Mouse (Mus musculus) left cerebral cortex, postnatal 25 days (tissue): ENCODE data around the gene Nxpe5. TPM values are rescaled to one million over a fixed set of nuclear protein-coding genes. Genes with fewer than 3 reads are reported as not detected.
A peak's percentile ranks its signal among the peaks of the same experiment; 100 is the strongest.
"Not testable (repeated sequence)": the region's sequence is repeated elsewhere in the genome, so short reads cannot be mapped to it uniquely, and the experiment has no call there.

Experiments
- DNase-seq, 2 experiments: peaks; one replicate each; pipeline ENCODE4 v3.0.0; 2022; ENCODE audit warnings: low spot score in 2 of 2, mixed read lengths in 1 of 2
- intact Hi-C: fragments of 180-260 bp; cut with DNase I; formaldehyde crosslinking; loops from one replicate; pipeline ENCODE4 v1.15.1; 2025
- total RNA-seq, 2 experiments: library from RNA; stranded (reverse); gene quantifications; 2 replicates each; pipeline ENCODE4 v1.2.3; 2021

The Nxpe5 gene
- total RNA-seq, result under 1 TPM in 1 of 2 experiments, not detected in 1; 0.23 TPM

- intact Hi-C loops, result no loop called here
- no peak for DNase-seq
Measured at GRCm38 (mm10) chr5:138225700-138226099, at the start of gene Nxpe5. Nxpe5 (plus strand) TSS chr5:138225898.

- intact Hi-C loops, result loop anchor here (1.0 kb wide), 2 partner anchors 16 to 26 kb away; partner anchors contain the start of gene Cops6
- DNase-seq, result peak; percentile 80 to 91
Measured at GRCm38 (mm10) chr5:138186950-138187638, 38.6 kb upstream of the Nxpe5 start, which contains the start of the genes Taf6 and Cnpy4. Taf6 (minus strand) TSS chr5:138187451. Cnpy4 (plus strand) TSS chr5:138187485.

DNA sequence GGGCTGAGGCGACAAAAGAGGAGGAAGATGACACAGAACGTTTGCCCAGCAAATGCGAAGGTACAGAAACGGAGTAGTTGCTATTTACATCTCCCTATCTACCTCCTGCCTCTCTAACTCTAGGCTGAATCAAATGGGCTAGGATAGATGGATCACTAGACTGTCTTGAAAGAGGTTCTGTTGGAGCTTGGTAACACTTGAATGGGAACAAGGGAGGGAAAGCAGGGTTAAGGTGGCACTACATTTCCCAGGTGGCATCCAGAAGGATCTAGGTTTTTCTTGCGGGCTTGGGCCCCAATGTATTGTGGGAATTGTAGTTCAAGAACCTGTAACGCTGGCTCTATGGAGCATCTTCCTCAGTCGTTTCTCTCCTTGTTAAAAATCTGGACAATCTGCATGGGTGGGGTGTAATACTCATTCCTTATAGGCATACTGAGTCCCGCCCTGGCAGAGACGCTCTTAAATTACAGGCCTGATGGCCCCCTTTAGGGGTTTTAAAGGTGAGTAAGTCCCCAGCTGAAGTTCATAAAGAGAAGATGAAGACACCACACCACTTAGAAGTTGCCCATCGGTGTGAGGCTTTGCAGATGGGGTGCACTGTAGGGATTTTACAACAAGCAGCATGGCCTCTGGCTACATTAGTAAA lies 37.9 kb upstream of the Nxpe5 start:
- intact Hi-C loops, result loop anchor here (1.0 kb wide), 2 partner anchors 16 to 26 kb away; partner anchors contain the start of gene Cops6
- DNase-seq, result peak; percentile 83 to 94

- intact Hi-C loops, result no loop called here
- peak; percentile 85 to 89 for DNase-seq
Measured at GRCm38 (mm10) chr5:138193771-138194727, 31.6 kb upstream of the Nxpe5 start, which contains the start of gene Mblac1. Mblac1 (plus strand) TSS chr5:138194314.

DNA sequence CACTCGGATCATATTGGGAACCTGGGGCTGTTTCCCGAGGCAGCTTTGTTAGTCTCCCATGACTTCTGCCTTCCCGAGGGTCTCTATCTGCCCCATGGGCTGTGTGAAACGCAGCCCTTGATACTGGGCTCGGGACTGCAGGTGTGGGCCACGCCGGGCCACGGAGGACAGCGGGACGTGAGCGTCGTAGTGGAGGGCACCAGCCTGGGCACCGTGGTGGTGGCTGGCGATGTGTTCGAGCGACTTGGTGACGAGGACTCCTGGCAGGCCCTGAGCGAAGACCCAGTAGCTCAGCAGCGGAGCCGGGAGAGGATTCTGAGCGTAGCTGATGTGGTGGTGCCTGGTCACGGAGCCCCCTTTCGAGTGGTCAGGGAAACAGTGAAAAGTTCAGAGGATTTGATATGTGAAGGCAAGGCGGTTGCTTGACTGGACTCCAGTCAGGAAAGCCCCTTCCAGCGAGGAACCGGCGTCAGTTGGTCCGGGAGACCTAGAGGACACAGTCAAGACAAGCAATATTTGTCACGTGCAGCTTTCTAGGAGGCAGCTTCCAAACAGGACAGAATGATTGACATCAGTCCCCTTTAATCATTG lies 30.8 kb upstream of the Nxpe5 start:
- peak; percentile 30 to 42 for DNase-seq

DNA sequence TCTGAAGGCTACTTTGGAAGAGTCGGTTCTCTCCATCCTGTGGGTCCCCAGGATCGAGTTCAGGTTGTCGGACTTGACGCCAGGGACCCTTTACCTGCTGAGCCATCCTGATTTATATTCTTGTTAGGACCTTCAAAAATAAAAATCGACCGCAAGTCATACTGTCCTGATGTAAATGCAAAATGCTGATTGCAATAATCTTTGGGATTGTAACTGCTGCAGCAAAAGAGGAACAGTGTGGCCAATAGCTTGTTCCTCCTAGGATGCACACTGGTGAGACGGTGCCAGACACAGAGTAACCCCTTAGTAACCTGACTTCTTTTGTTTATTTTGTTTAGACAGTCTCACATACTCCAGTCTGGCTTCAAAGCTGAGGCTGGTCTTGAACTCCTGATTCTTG lies 30.2 kb upstream of the Nxpe5 start:
- intact Hi-C loops, result no loop called here
- no peak for DNase-seq

More for the DNA sequence above, 30.8 kb upstream of the Nxpe5 start:
- intact Hi-C loops, result no loop called here

- no peak for DNase-seq
Measured at GRCm38 (mm10) chr5:138199576-138199975, 26.1 kb upstream of the Nxpe5 start.

GRCm38 (mm10) chr5:138202086-138202485 lies 23.6 kb upstream of the Nxpe5 start:
- no peak for DNase-seq
- intact Hi-C loops, result no loop called here

More at GRCm38 (mm10) chr5:138199576-138199975, 26.1 kb upstream of the Nxpe5 start:
- intact Hi-C loops, result no loop called here

GRCm38 (mm10) chr5:138207253-138207652 lies 18.4 kb upstream of the Nxpe5 start:
- no peak for DNase-seq
- intact Hi-C loops, result no loop called here

DNA sequence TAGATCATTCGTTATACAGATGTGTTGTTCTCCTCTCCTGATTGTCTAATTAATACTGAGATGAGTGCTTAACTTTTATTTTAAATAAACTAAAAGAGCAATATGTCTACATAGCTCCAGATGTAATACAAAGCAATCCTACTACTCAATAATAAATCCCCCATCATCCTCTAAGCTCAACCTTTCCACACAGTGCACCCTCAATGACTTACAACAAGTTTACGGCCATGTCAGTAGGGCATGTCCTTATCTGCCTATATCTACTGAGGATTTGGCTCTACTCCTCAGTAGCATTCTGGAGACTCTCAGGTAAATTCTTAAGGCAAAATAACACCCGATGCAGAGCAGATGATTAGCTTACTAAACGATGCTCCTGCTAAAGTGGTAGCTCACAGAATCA lies 17.8 kb upstream of the Nxpe5 start:
- DNase-seq, result no peak
- intact Hi-C loops, result no loop called here

- intact Hi-C loops, DNase-seq: not testable (repeated sequence)
Measured at GRCm38 (mm10) chr5:138216632-138217031, 9.1 kb upstream of the Nxpe5 start.

- no peak for DNase-seq
- intact Hi-C loops, result loop anchor here (5.0 kb wide), 1 partner anchor 257 kb away; no protein-coding TSS in a partner anchor
Measured at GRCm38 (mm10) chr5:138219864-138220263, 5.8 kb upstream of the Nxpe5 start.

DNA sequence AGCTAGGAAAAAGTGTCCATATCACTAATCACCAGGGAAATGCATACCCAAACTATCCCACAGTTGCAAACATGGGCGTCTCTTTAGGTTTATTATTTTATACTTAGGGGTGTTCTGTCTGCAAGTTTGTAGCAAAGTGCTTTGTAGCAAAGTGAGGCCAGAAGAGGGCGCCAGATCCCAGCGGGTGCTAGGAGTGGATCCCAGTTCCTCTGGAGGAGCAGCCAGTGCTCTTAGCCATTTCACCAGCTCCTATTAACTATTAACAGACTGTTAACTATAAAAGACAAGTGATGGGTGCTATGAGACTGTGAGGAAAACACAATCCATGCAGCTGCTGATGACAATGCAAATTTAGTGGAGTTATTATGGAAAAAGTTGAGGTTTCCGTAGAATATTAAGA lies 3.6 kb upstream of the Nxpe5 start:
- intact Hi-C loops, result loop anchor here (5.0 kb wide), 1 partner anchor 255 kb away; no protein-coding TSS in a partner anchor
- DNase-seq, result peak; percentile 81 to 84

GRCm38 (mm10) chr5:138223287-138223686 lies 2.4 kb upstream of the Nxpe5 start:
- DNase-seq, result peak in 1 of 2 experiments; percentile 5
- intact Hi-C loops, result loop anchor here (5.0 kb wide), 1 partner anchor 254 kb away; no protein-coding TSS in a partner anchor

GRCm38 (mm10) chr5:138226491-138226890 lies 793 bp downstream of the Nxpe5 start:
- intact Hi-C loops, result no loop called here
- no peak for DNase-seq

DNA sequence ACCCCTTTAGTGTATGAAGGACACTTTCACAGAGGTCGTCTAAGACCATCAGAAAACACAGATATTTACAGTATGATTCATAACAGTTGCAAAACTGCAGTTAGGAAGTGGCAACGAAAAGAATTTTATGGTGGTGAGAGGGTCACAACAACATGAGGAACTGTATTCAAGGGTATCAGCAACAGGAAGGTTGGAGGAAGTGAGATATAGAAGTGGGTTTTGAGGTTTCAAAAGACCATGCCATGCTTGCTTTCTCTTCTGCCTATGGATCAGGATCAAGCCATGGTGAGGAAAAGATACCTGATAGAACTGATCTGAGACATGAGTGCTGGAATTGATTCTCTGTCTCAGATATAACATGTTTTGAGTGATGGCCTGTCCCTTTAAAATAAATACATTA lies 1.7 kb downstream of the Nxpe5 start:
- no peak for DNase-seq
- intact Hi-C loops, result no loop called here

- no peak for DNase-seq
- intact Hi-C loops, result no loop called here
Measured at GRCm38 (mm10) chr5:138228026-138228425, 2.3 kb downstream of the Nxpe5 start.

DNA sequence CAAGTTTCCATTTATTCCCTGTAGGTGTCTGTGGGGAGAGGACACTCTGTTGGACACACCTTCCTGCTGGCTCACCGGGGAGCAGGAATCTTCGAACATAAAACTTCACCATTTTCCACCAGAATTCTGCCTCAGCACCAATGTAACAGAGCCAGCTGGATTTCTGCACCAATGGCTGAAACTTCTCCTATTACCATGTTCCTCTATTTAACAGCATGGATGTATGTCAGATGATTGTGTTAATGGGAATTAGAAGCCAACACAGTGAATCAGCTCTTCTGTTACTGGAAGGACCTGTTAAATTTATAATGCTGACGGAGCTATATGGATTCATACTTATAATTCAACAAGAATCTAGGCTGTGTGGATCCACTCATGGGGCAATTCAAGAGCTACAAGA lies 3.8 kb downstream of the Nxpe5 start:
- DNase-seq, result no peak
- intact Hi-C loops, result no loop called here

GRCm38 (mm10) chr5:138233778-138234177 lies 8.1 kb downstream of the Nxpe5 start:
- no peak for DNase-seq
- intact Hi-C loops, result no loop called here
